Mouse (Mus musculus): ENCODE data around the gene Cacul1. TPM values are rescaled to one million over a fixed set of nuclear protein-coding genes. Genes with fewer than 3 reads are reported as not detected.

The Cacul1 gene
- polyA plus RNA-seq (2015; fragmentation: Nextera tagmentation; extraction: Ambion mirVana) = 8.8 and 11.6 TPM in 2 replicates

DNA sequence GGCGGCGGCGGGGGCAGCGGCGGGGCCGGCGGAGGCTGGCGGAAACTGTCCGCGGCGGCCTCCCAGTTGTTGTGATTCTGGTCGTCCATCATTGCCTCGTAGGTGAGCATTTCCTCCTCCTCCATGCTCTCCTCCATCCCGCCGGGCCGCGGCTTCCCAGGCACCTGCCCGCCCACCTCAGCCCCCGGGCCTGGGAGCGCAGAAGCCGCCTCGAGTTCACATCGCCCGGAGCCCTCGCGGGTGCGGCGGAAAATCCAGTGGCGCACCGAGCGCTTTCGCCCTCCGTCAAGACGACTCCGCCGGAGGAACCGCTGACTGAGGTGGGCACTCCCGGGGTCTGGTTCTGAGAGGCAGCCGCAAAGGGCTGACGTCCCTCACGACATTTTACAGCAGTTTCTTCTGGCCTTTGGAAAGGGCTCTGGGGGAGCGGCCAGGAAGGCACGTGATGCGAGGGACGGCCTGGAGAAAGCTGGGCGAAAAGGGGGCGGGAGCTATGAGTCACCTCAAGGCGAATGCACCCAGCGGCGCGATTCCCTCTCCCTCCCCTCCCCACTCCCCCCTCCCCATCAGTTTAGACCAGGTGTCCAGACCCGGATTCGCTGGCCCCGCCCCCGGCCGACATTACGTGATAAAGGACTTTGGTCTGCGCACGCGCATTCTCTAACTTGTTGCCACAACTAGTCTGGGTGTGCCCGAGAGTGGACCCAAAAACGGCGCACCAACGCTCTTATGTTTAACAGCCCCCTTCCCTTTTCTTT is at the start of gene Cacul1:
Gene Cacul1 (minus strand): TSS at position 444 of the 758 bp plus-strand sequence.

Small RNA genes within 50 kb of the gene (microRNA-seq; reads per million reads assigned to microRNA genes)
- gene Gm25238 = not detected

Other genes starting within 250 kb of the Cacul1 start
- gene Prlhr, start 112.7 kb downstream of the Cacul1 start, polyA plus RNA-seq (2015; fragmentation: Nextera tagmentation; extraction: Ambion mirVana) = not detected in 2 replicates
- 0.30 and 0.88 TPM in 2 replicates for gene Nanos1, start 175.0 kb upstream of the Cacul1 start, polyA plus RNA-seq (2015; fragmentation: Nextera tagmentation; extraction: Ambion mirVana)
- gene Eif3a, start 209.6 kb upstream of the Cacul1 start, polyA plus RNA-seq (2015; fragmentation: Nextera tagmentation; extraction: Ambion mirVana) = 78.3 and 87.4 TPM in 2 replicates
- gene Fam45a, start 230.6 kb upstream of the Cacul1 start, polyA plus RNA-seq (2015; fragmentation: Nextera tagmentation; extraction: Ambion mirVana) = 25.1 and 29.6 TPM in 2 replicates

Data from urinary bladder, postnatal 0 days (tissue).